ENCODE assay signal across 17 mouse cellular contexts in genomic region chr13:69417855-69418478, GRCm38 (mm10).
"Had no signal": no experiment of that assay in that cellular context is flagged by ENCODE, and none has a peak within 500 bp of the region (broad histone marks: within the 10 kb centered on the region; RNA-seq: fewer than 3 reads in every experiment).

No protein-coding gene starts in this region.

- H3K4me1 ChIP-seq: intestine, embryonic 15.5 days; limb, embryonic 13.5 days; liver, embryonic 12.5 days; liver, embryonic 15.5 days; lung, embryonic 15.5 days; midbrain, embryonic 12.5 days; midbrain, embryonic 15.5 days had no signal

- H3K27ac ChIP-seq: intestine, embryonic 15.5 days; layer of hippocampus, adult 2 months; limb, embryonic 10.5 days; limb, embryonic 13.5 days; liver, embryonic 12.5 days; liver, embryonic 15.5 days; lung, embryonic 15.5 days; midbrain, embryonic 12.5 days; midbrain, embryonic 15.5 days had no signal

- ATAC-seq: intestine, embryonic 15.5 days; liver, embryonic 12.5 days; midbrain, embryonic 15.5 days had no signal

- H3K9ac ChIP-seq: intestine, embryonic 15.5 days; limb, embryonic 13.5 days; liver, embryonic 12.5 days; liver, embryonic 15.5 days; lung, embryonic 15.5 days; midbrain, embryonic 12.5 days; midbrain, embryonic 15.5 days had no signal

- H3K4me3 ChIP-seq: intestine, embryonic 15.5 days; layer of hippocampus, adult 2 months; limb, embryonic 10.5 days; limb, embryonic 13.5 days; liver, embryonic 12.5 days; liver, embryonic 15.5 days; lung, embryonic 15.5 days; midbrain, embryonic 12.5 days; midbrain, embryonic 15.5 days had no signal

- H3K4me2 ChIP-seq: intestine, embryonic 15.5 days; limb, embryonic 13.5 days; liver, embryonic 12.5 days; liver, embryonic 15.5 days; lung, embryonic 15.5 days; midbrain, embryonic 12.5 days; midbrain, embryonic 15.5 days had no signal

- H3K9me3 ChIP-seq: intestine, embryonic 15.5 days; limb, embryonic 13.5 days; liver, embryonic 15.5 days; lung, embryonic 15.5 days; midbrain, embryonic 12.5 days; midbrain, embryonic 15.5 days had no signal

- H3K27me3 ChIP-seq: intestine, embryonic 15.5 days; limb, embryonic 13.5 days; liver, embryonic 12.5 days; liver, embryonic 15.5 days; lung, embryonic 15.5 days; midbrain, embryonic 12.5 days; midbrain, embryonic 15.5 days had no signal

- H3K36me3 ChIP-seq: intestine, embryonic 15.5 days; limb, embryonic 10.5 days; limb, embryonic 13.5 days; liver, embryonic 12.5 days; liver, embryonic 15.5 days; lung, embryonic 15.5 days; midbrain, embryonic 12.5 days; midbrain, embryonic 15.5 days had no signal

- DNase-seq: kidney, adult 11 months; kidney, postnatal 14 days; layer of hippocampus, adult 9-11 months; liver; lung, adult 18-20 months; lung, postnatal 10 days; lung, postnatal 36 days; thymus, postnatal 25 days had no signal
